Mouse (Mus musculus): Measurements from ENCODE around the gene Rpl23a.

The Rpl23a gene

GRCm38 (mm10) chr11:78166161-78166560 lies 17.2 kb downstream of the Rpl23a start:
- DNase-seq: no peak

- peak; percentile 77 to 89 for DNase-seq
These were observed 17.6 kb downstream of the Rpl23a start for GRCm38 (mm10) chr11:78165761-78166109.

- DNase-seq: peak; percentile 91 to 96
These were observed 18.2 kb downstream of the Rpl23a start, which contains the start of gene Traf4 for GRCm38 (mm10) chr11:78164924-78165760. TSS of gene Traf4 (minus strand) at chr11:78165589.

GRCm38 (mm10) chr11:78164604-78164923 lies 18.8 kb downstream of the Rpl23a start:
- peak in 1 of 2 experiments; percentile 35 for DNase-seq

- peak; percentile 77 to 80 for DNase-seq
These were observed 19.4 kb downstream of the Rpl23a start for GRCm38 (mm10) chr11:78163681-78164603.

- no peak for DNase-seq
These were observed 20.3 kb downstream of the Rpl23a start for GRCm38 (mm10) chr11:78163045-78163444.

- DNase-seq: peak; percentile 59 to 70
These were observed 20.9 kb downstream of the Rpl23a start for GRCm38 (mm10) chr11:78162504-78162903.

- no peak for DNase-seq
These were observed 21.4 kb downstream of the Rpl23a start for GRCm38 (mm10) chr11:78161968-78162367.

- no peak for DNase-seq
These were observed 22.2 kb downstream of the Rpl23a start for GRCm38 (mm10) chr11:78161169-78161568.

GRCm38 (mm10) chr11:78160675-78161074 lies 22.7 kb downstream of the Rpl23a start:
- DNase-seq: no peak

- no peak for DNase-seq
These were observed 23.2 kb downstream of the Rpl23a start for GRCm38 (mm10) chr11:78160171-78160570.

GRCm38 (mm10) chr11:78159557-78159956 lies 23.8 kb downstream of the Rpl23a start:
- DNase-seq: no peak

- DNase-seq: peak; percentile 86 to 90
These were observed 24.3 kb downstream of the Rpl23a start for GRCm38 (mm10) chr11:78159096-78159495.

GRCm38 (mm10) chr11:78156156-78156699 lies 27.2 kb downstream of the Rpl23a start:
- no peak for DNase-seq

- DNase-seq: no peak
These were observed 27.7 kb downstream of the Rpl23a start for GRCm38 (mm10) chr11:78155674-78156073.

- no peak for DNase-seq
These were observed 29.6 kb downstream of the Rpl23a start for GRCm38 (mm10) chr11:78153778-78154177.

GRCm38 (mm10) chr11:78152299-78153231 lies 30.8 kb downstream of the Rpl23a start:
- peak; percentile 66 to 81 for DNase-seq

GRCm38 (mm10) chr11:78151161-78151560 lies 32.2 kb downstream of the Rpl23a start:
- DNase-seq: peak in 1 of 2 experiments; percentile 69

- DNase-seq: no peak
These were observed 36.5 kb downstream of the Rpl23a start for GRCm38 (mm10) chr11:78146707-78147543.

GRCm38 (mm10) chr11:78146168-78146567 lies 37.2 kb downstream of the Rpl23a start:
- DNase-seq: no peak

- DNase-seq: no peak
These were observed 39.9 kb downstream of the Rpl23a start for GRCm38 (mm10) chr11:78143520-78143919.

Measured in kidney, postnatal 36 days (tissue).